ENCODE assay signal across 31 mouse cellular contexts in the genomic region with DNA sequence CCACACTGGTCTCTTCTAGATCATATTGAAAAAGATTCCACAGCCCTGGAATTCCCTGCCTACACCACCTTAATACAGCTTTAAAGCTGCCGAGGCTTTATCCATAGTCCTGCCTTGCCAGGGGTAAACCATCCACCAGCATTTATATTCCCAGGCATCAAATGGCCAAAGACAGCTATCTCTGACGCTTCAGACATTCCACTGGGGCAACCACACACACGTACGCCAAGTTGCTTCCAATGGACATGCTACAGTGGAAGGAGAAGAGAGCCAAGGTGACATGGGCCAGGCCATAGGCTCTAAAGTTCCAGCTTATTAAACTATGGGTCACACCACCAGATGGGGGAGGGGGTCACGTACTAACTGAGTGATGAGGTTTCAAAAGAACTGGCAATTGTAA. TPM values are rescaled to one million over a fixed set of nuclear protein-coding genes. Genes with fewer than 3 reads are reported as not detected.
"Had no signal": no experiment of that assay in that cellular context is flagged by ENCODE, and none has a peak within 500 bp of the region (broad histone marks: within the 10 kb centered on the region; RNA-seq: fewer than 3 reads in every experiment).

No protein-coding gene starts in this region.

- H3K27ac ChIP-seq: heart, embryonic 13.5 days; heart, embryonic 15.5 days; hindbrain, embryonic 13.5 days; hindbrain, embryonic 15.5 days; hindbrain, postnatal 0 days; kidney, embryonic 15.5 days; kidney, postnatal 0 days; limb, embryonic 13.5 days; limb, embryonic 15.5 days; liver, embryonic 13.5 days had no signal

- H3K4me2 ChIP-seq: heart, embryonic 11.5 days; heart, embryonic 13.5 days; heart, embryonic 15.5 days; hindbrain, embryonic 13.5 days; hindbrain, embryonic 15.5 days; kidney, embryonic 15.5 days; limb, embryonic 13.5 days; limb, embryonic 15.5 days; liver, embryonic 13.5 days had no signal

- H3K4me1 ChIP-seq: hindbrain, embryonic 13.5 days; hindbrain, embryonic 15.5 days; limb, embryonic 13.5 days; limb, embryonic 15.5 days; liver, embryonic 13.5 days had no signal

- H3K27me3 ChIP-seq: heart, embryonic 13.5 days; heart, embryonic 15.5 days; hindbrain, embryonic 13.5 days; hindbrain, embryonic 15.5 days; kidney, embryonic 15.5 days; limb, embryonic 13.5 days; limb, embryonic 15.5 days had no signal

- DNase-seq: forebrain, postnatal 0 days; gastrocnemius, postnatal 14 days; gastrocnemius, postnatal 36 days; heart, adult 18-20 months; heart, postnatal 14 days; kidney, adult 11 months; kidney, adult 2 months; kidney, adult 9 months; kidney, postnatal 14 days; kidney, postnatal 36 days; layer of hippocampus, adult 9-11 months; layer of hippocampus, postnatal 36 days; left cerebral cortex, postnatal 4 days; liver, embryonic 13.5 days had no signal

- H3K36me3 ChIP-seq: heart, embryonic 13.5 days; heart, embryonic 15.5 days; hindbrain, embryonic 13.5 days; hindbrain, embryonic 15.5 days; kidney, embryonic 15.5 days; limb, embryonic 13.5 days; limb, embryonic 15.5 days; liver, embryonic 13.5 days had no signal

- H3K9me3 ChIP-seq: heart, embryonic 13.5 days; heart, embryonic 15.5 days; hindbrain, embryonic 13.5 days; hindbrain, embryonic 15.5 days; kidney, embryonic 15.5 days; limb, embryonic 13.5 days; limb, embryonic 15.5 days; liver, embryonic 13.5 days had no signal

- H3K9ac ChIP-seq: forebrain, postnatal 0 days; heart, embryonic 13.5 days; heart, embryonic 15.5 days; hindbrain, embryonic 13.5 days; hindbrain, embryonic 15.5 days; kidney, embryonic 15.5 days; limb, embryonic 13.5 days; limb, embryonic 15.5 days; liver, embryonic 13.5 days had no signal

- H3K4me3 ChIP-seq: heart, embryonic 13.5 days; heart, embryonic 15.5 days; hindbrain, embryonic 13.5 days; hindbrain, embryonic 15.5 days; kidney, embryonic 15.5 days; limb, embryonic 13.5 days; limb, embryonic 15.5 days; liver, embryonic 13.5 days had no signal

- ATAC-seq: forebrain, postnatal 0 days; hindbrain, postnatal 0 days; intestine, embryonic 16.5 days had no signal

RNA-seq across cellular contexts. Expression of a gene that starts 45.7 kb away (rescaled TPM):
- total RNA-seq: gastrocnemius, adult 18-20 months; gastrocnemius, adult 8-10 months; gastrocnemius, postnatal 14 days; gastrocnemius, postnatal 36 days; heart, adult 18-20 months; heart, adult 8-10 months; hematopoietic stem cell, adult 5-6 weeks had no signal
- polyA plus RNA-seq: heart, postnatal 0 days; kidney, adult 2 months; limb, embryonic 11.5 days; liver, embryonic 13.5 days had no signal
